Mouse (Mus musculus): ENCODE data around the gene Ffar3.

Gene Ffar3

GRCm38 (mm10) chr7:30856078-30856477 is at the start of gene Ffar3:
Gene Ffar3 (minus strand): TSS chr7:30856178.
- no peak for DNase-seq (ENCODE audit: low spot score)

- no peak for DNase-seq (ENCODE audit: low spot score)
Measured at GRCm38 (mm10) chr7:30904042-30904441, 48.1 kb upstream of the Ffar3 start.

GRCm38 (mm10) chr7:30895217-30895616 is 39.2 kb upstream of the Ffar3 start:
- no peak for DNase-seq (ENCODE audit: low spot score)

- no peak for DNase-seq (ENCODE audit: low spot score)
Measured at GRCm38 (mm10) chr7:30892515-30892914, 36.5 kb upstream of the Ffar3 start.

- no peak for DNase-seq (ENCODE audit: low spot score)
Measured at GRCm38 (mm10) chr7:30891746-30892145, 35.8 kb upstream of the Ffar3 start.

- DNase-seq (ENCODE audit: low spot score) = no peak
Measured at GRCm38 (mm10) chr7:30890681-30891080, 34.7 kb upstream of the Ffar3 start.

GRCm38 (mm10) chr7:30888786-30889185 is 32.8 kb upstream of the Ffar3 start:
- no peak for DNase-seq (ENCODE audit: low spot score)

GRCm38 (mm10) chr7:30887568-30888188 is 31.7 kb upstream of the Ffar3 start:
- peak; percentile 60 for DNase-seq (ENCODE audit: low spot score)

GRCm38 (mm10) chr7:30886852-30887251 is 30.9 kb upstream of the Ffar3 start:
- no peak for DNase-seq (ENCODE audit: low spot score)

- no peak for DNase-seq (ENCODE audit: low spot score)
Measured at GRCm38 (mm10) chr7:30884047-30884446, 28.1 kb upstream of the Ffar3 start.

GRCm38 (mm10) chr7:30881367-30881766 is 25.4 kb upstream of the Ffar3 start:
- DNase-seq (ENCODE audit: low spot score) = no peak

- DNase-seq (ENCODE audit: low spot score) = no peak
Measured at GRCm38 (mm10) chr7:30880176-30880575, 24.2 kb upstream of the Ffar3 start, which contains the start of gene Cd22. Gene Cd22 (minus strand): TSS chr7:30880342.

- DNase-seq (ENCODE audit: low spot score) = no peak
Measured at GRCm38 (mm10) chr7:30878950-30879349, 23.0 kb upstream of the Ffar3 start.

GRCm38 (mm10) chr7:30873083-30873482 is 17.1 kb upstream of the Ffar3 start:
- DNase-seq (ENCODE audit: low spot score) = peak; percentile 76

GRCm38 (mm10) chr7:30863386-30863785 is 7.4 kb upstream of the Ffar3 start:
- no peak for DNase-seq (ENCODE audit: low spot score)

- DNase-seq (ENCODE audit: low spot score) = no peak
Measured at GRCm38 (mm10) chr7:30861464-30861863, 5.5 kb upstream of the Ffar3 start, which contains the start of gene Ffar1. Gene Ffar1 (minus strand): TSS chr7:30861564.

GRCm38 (mm10) chr7:30859635-30860402 is 3.8 kb upstream of the Ffar3 start:
- DNase-seq (ENCODE audit: low spot score) = peak; percentile 39

GRCm38 (mm10) chr7:30859290-30859634 is 3.3 kb upstream of the Ffar3 start:
- DNase-seq (ENCODE audit: low spot score) = peak; percentile 78

GRCm38 (mm10) chr7:30857746-30858145 is 1.8 kb upstream of the Ffar3 start:
- DNase-seq (ENCODE audit: low spot score) = no peak

- DNase-seq (ENCODE audit: low spot score) = no peak
Measured at GRCm38 (mm10) chr7:30851421-30851820, 4.6 kb downstream of the Ffar3 start.

- DNase-seq (ENCODE audit: low spot score) = no peak
Measured at GRCm38 (mm10) chr7:30847934-30848333, 8.0 kb downstream of the Ffar3 start.

GRCm38 (mm10) chr7:30847386-30847785 is 8.6 kb downstream of the Ffar3 start:
- DNase-seq (ENCODE audit: low spot score) = no peak

- no peak for DNase-seq (ENCODE audit: low spot score)
Measured at GRCm38 (mm10) chr7:30846505-30847053, 9.4 kb downstream of the Ffar3 start.
